Mouse (Mus musculus) kidney, adult 11 months (tissue): ENCODE measurements at regions not wholly inside any gene's neighbourhood (a gene's known extent, or its start where the extent isn't known, plus 50 kb on each side); places are given as distances from the start of the nearest gene placed in this dataset.

Experiments
- DNase-seq: peaks from one replicate; pipeline ENCODE4 v3.0.0; 2022

DNA sequence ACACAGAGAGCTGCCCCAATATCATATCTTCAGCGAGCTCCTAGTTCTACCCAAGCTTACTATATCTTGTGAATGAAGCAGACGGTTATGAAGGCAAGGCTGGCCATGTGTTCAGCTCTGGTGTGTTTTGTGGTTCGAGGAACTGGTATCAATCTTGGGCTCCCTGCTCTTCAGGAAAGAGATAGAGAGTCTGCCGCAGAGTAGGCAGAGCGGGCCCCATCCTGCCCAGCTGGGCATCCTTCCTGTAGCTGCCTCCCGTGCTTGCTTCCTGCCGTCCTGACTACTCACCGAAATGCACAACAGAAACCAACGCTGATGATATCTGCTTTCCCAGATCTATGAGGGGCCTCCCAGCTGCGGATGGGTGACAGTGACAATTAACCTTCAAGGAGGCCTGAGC, 60.3 kb downstream of the Snrpe start:
- no peak for DNase-seq

DNA sequence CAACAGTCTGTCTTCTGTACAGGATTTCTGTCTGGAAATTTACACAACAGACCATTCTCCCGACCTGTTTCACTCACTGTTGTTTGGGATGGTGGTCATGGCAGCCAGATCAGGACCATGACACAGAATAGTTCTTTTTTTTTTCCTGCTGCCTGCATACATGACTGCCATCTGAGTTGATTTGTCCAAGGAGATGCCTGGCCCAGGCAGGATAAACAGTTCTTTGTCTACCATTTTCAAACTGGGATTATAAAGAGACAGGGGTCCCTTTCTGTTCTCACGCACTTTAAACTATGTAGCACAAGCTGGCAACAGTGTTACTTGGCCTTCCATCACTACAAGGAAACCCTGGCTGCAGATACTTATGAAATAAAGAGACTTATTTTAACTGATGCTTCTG, 61.1 kb downstream of the Snrpe start:
- DNase-seq = no peak

DNA sequence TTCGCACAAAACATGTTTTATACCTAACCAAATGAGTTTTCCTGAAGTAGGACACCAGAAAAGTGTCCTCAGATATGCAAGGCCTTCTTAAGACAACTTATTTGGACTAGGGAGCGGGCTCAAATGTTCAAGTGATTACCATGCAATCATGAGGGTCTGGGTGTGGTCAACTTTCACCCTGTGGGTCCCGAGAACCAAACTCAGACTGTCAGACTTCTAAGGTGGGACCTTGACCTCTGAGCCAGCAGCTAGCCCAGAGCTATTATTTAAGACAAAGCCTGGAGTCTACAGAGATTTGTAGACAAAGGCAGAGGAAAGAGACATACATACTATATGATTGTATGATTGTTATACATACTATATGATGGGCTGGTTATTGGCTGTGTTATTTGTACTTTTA, 62.5 kb downstream of the Snrpe start:
- DNase-seq = no peak

DNA sequence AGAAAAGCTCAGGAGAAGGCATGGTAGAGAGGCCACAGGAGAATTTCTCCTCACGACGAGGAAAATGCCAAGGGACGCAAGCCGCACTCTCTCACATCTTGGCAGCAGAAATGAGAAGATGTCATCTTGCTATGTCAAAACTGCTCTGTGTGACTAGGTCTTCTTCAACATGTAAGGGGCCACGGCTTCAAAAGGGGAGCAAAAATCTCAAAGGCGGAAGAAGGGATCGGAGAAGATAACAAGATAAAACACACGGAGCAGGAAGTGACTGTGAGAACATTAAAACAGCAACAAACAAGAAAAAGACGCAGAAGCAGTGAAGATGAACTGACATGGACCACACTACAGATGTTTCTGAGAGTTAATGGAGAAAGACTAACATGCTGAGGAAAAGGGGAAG, 65.1 kb downstream of the Snrpe start:
- DNase-seq = no peak

DNA sequence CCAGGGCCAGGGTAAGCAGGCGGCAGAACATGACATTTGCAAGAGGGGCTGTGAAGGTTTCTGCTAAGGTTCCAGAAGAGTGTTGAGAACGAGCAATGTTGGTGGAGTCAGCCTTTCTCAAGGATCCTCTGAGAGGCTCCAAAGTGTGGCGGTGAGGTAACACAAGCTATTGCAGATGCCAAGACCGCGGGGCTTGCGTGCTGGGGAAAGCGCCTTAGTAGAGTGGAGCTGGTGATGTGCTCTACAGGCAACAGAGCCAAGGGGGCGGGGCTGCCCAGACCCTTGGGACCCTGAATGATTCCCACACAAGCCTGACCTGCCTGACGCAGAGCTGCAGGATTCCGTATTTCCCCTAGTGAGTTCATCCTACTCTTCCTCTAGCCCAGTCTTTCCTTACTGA, 66.3 kb downstream of the Snrpe start:
- no peak for DNase-seq

DNA sequence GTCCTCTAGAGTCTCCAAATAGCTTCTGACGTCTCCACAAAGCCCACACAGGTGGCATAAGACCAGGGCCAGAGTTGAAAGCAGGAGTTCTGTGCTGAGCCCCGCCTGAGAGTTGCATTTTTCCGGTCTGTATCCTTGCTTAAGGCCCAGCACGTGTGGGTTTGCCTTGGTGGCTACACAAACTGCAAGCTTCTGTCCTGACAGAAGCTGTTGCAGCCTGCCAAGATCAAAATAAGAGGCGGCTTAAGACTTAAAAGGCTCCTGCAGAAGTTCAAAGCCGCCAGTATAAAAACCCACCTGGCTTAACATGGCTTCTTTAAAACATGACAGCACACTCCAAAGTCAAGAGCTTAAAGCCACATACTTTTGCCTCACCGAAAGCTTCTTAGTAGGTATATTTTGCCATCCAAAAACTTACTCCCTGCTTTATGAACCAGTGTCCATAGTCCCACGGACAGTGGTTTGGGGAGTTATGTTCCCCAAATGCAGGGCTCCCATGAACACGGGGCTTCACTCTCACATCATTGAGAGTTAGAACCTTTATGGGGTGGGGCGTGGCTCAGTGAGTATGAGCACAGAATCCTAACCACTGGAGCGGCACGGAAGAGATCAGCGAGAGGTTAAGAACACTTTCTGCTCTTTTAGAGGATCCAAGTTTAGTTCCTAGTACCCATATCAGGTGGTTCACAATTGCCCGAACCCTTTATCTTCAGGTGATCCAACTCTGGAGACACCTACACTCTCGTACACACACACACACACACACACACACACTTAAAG, 67.9 kb downstream of the Snrpe start:
- DNase-seq = no peak

DNA sequence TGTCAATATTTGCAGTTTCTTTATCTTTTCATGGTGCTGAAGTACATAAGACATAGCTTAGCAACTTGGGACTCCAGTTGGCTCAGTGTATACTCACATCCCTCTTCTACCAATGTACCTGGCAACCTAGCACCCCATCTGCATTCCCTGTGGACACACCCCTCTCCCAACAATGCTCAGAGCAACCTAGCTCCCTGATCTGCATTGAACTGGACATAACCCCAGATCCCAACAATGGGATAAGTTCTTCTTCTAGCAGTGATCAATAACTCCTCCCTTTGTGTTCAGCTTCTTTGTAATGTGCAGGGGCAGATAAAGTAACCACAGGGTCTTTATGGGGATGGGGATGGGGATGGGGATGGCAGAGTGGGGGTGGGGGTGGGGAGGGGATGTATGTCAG, 79.4 kb downstream of the Snrpe start:
- no peak for DNase-seq

DNA sequence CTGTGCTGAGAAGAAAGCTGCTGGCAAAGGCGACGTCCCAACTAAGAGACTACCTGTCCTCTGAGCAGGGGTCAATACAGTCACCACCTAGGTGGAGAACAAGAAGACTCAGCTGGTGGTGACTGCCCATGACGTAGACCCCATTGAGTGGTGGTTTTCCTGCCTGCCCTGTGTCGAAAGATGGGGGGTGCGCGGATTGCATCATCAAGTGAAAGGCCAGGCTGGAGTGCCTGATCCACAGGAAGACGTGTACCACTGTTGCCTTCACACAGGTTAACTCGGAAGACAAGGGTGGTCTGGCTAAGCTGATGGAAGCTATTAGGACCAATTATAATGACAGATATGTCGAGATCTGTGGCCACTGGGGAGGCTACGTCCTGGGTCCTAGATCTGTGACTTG, 80.3 kb downstream of the Snrpe start:
- DNase-seq = no peak

DNA sequence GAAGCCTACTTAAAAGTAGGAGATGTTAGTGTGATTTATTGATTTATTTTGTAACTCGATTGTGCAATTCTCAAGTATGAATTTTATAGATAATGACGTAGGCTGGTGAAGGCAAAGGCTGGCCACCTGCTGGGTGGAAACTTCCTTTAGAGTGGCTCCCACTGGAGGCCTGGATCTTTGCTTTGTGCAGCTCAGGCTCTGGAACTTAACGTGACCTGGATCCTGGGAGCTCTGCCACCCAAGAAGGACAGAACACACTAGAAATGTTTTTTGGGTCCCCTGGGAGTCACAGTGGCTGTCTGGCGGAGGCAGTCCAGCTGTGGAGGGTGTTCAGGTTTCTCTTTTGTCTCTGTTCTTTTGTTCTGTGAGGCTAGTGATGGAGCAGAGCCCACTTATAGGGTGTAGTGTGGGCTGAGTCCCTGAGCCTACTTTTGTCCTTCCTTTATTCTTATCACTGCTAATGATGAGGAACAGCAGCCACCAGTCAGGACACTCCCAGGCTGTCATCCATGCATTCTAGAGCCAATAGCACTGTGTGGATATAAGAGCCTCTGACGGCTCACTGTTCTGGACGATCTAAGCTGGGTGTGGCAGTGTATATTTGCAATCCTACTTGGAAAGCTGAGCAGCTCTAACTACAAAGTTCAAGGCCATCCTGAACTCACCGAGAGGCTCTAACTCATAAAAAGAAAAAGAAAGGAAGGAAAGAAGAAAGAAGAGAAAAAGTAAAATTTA, 82.3 kb downstream of the Snrpe start:
- DNase-seq = no peak

DNA sequence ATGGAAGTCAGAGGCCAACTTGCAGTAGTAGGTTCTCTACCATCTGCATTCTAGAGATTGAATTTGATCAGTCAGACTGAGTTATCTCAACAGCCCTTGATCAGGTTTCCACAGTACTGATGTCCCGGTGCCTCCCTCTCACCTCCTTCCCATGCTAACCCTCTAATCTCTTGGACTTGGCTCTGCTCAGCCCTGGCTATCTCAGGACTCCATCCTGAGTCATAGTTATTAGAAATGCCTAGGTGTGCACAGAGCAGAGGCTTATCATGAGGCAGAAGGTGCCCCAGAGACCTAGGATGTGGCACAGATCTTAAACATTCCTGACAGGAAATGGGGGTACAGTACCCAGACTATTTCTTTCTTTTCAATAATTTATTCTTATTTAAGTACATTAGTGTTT, 87.3 kb downstream of the Snrpe start:
- DNase-seq = no peak

DNA sequence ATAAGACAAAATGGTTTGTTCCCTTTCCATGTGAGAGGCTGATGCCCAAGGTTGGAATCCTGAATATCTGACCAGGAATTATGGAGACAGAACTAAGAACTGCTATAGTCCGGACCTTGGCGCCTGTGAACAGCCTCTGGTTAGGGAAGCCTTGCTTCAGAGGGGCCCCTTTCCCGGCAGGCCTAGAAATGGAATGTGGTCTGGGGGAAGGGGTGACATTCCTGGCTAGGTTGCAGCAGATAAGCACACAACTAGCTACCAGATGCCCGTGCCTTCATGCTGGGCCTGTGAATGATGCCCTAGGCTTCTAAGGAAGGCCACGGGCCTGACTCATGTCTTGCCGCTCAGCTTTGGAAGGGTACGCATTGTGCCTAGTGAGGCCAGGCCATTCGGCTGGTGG, 89.4 kb downstream of the Snrpe start:
- no peak for DNase-seq

DNA sequence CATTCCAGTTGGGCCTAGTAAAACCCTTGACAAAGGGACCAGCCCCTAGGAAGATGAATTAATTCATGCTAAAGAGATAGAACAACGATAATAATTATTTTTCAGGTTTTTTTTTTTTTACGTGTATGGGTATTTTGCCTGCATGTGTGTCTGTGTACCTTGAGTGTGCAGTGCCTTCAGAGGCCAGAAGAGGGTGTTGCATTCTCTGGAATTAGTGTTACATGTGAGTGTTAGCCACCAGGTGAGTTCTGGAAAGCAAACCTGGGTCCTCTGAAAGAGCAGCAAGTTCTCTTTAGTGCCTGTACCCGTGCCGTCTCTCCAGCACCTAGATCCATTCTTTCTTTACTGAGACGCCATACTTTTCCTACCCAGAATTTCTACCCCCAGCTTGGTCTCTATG, 92.8 kb upstream of the Sox13 start:
- DNase-seq = no peak

DNA sequence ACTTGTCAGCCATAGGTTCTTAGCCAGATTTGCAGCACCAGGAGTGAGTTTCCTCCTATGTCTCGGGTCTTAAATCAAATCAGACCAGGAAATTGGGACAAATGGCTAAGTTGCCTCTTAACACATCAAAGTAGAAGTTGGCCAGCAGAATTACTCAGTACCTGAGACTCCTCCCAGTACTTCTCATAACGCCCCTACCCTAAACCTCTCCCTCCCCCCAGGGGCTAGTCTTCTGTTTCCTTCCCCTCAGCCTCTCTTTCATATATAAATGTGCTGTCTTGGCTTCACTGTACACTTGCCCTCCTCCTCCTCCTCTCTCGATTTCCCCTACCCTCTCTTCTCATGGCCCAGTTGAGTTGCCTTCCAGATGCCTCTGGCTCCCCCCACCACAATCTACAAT, 79.9 kb upstream of the Sox13 start:
- DNase-seq = no peak

DNA sequence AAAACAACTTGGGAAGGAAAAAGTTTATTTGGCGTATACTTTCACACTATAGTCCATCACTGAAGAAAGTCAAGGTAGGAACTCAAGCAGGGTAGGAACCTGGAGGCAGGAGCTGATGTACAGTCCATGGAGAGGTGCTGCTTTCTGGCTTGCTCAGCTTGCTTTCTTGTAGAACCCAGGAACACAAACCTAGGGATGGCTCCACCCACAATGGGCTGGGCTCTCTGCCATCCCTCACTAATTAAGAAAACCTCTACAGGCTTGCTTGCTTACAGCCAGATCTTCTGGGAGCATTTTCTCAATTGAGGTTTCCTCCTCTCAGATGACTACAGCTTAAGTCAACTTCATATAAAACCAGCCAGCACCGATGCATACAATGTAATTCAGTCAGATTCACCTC, 79.2 kb upstream of the Sox13 start:
- no peak for DNase-seq

DNA sequence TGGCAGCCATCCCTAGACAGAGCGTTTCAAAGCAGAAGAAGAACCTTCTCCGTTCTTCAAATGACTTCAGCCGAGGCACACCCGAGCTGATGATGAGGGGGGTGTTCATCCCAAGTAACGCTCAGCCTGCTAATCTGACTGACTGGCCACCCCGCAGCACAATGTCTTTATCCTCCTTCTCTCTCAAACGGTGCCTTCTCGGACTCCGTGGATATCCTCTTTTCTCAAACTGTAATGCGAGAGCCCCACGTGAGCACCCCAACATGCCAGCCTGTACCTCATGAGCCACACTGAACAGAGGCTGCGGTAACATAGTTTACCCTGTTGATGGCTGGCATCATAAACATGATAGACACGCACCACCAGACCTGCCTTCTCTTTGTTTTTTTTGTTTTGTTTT, 76.8 kb upstream of the Sox13 start:
- DNase-seq = no peak

DNA sequence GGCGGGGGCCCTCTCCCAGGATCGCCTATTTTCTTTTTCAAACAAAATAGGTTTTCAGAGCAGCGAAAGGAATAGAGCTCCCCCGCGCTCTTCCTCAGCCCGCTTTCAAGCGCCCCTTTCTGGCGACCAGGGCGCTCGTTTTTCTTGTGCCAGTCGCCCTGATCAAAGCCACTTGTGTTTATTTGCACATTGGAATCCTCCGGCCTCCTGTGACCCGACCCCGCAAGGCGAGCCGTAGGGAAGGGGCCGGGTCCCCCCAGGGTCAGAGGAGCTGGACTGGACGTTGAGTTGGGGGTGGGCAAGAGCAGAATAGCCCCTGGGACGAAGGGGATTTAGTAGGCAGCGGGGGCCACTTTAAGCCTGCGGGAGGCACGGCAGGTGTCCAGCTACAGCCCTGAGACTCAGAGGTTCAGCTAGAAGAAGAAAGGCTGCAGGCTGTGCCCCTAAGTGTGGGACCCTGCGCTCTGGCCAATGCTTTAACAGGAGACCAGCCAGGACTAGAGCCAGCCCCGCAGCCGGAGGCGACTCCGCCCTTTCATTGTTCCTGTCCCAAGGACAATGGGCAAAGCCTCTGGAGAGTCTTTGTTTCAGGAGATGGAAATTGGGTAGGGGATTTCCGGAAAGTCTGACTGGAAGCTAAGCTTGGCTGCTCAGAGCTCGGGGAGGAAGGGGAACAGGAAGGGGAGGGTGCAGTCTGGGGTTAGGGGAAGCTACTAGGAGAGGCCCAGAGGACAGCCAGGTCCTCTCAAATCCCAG, 69.0 kb upstream of the Sox13 start:
- DNase-seq = peak; percentile 64

DNA sequence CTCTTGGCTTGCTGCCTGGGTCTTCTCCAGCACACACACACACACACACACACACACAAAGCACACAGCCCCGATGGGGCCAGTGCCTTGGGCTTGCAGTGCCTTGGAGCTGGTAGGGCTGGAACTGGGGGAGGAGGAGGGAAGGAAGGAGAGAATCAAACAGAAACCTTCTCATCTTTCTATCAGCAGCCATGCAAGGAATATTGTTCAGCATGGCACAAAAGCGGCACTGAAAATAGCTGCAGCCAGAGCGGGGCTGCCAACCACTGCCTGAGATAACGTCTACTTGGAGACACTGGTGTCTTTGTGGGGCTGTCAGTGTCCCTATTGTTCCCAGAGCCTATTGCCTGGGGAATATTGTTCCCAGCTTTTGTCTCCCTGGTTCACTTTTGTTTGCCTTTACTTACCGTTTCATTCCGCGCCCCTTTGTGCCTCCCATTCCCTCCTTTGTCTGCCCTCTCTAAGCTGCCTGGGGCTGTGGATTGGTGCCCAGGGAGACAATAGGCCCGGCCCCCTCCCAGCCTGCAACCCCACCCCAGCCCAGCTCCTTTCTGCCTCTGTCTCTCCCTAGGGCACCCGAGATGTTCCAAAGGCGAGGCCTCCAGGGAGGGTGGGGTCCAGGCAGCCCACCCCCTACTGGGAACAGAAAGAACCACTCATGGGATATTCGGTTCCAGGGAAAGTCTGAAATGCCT, 68.3 kb upstream of the Sox13 start:
- no peak for DNase-seq

DNA sequence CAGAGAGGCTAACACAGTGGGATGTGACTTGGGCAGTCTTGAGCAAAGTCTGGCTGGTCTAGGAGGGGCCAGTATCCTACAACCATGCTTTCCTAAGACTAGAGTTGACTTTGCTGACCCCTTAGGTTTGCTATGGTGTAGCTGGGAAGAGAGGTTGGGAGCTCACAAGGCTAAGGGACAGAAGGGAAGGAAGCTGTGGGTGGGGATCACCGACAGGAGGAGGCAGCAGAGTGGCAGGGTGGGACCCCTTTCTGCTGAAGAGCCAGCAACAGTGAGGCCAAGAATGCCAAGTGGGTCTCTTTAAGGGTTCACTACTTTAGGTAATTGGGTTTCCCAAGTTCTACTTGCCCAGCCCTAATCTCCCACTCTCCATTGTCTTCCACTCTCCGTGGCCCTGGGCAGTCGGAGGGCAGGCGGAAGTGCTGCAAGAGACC, 67.7 kb upstream of the Sox13 start:
- no peak for DNase-seq

DNA sequence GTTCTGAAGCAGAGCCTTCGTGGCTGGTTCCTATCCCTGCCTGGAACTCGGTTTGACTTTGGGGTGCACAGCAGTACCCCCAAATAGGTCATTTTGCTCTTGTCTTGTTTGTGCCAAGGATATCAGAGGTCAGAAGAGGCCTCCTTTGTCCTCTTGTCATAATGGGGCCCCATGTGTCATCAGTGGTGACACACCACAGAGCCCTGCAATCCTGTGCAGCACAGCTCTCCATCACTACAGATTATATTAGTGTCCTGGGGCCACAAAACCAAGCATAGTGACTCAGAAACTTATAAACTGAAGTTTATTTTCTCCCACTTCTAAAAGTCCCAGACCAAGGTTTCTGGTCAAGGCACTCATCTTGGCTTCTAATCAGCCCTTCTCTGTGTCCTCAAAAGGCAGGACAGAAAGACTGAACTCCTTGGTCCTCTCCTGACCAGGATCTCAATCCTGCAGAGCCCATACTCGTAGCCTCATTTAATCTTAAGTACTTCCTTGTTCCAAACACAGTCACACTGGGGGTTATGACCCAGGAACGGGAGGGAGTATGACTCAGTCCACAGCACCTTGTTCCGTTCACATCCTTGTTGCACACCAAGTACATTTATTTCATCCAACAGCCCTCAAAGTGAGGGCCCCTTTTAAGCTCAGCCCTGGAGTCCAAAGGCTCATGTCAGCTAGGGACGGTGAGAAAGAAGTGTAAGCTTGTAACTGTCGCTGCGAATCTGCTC, 63.2 kb upstream of the Sox13 start:
- no peak for DNase-seq

DNA sequence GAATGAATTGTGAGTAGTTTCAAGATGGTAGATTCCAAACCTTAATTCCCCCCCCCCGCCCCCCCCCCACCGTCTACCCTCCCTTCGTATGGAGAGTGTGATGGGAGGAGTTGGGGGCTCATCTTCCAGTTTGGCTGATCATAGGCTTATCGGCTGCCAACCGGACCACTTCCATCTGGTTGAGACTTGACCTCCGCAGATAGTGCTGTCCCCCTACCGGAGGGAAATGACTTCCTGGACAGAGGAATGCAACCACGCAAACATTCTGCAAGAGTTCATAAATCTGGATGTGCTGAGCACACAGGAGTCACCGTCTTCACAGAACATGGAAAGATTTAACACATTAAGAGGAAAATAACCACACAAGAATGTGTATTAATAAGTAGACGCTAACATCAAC, 62.2 kb upstream of the Sox13 start:
- no peak for DNase-seq

DNA sequence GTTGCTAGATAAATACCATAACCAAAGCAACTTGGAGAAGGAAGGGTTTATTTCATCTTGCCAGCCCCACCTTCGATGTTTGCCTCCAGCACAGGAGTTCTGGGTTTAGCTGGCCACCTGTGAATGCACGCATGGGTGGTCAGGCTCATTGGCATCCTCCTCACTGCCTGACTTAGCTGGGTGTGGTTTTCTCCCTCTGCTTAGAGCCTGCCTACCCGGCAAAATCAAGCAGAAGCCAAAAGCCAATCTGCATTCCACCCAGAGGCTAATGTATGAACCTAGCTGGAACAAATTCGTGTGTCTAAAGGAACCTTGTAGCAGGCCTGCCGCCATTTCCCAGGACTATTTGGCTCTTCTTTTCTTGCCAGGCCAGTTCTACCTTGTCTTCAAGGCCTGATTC, 58.7 kb upstream of the Sox13 start:
- DNase-seq = peak; percentile 62

DNA sequence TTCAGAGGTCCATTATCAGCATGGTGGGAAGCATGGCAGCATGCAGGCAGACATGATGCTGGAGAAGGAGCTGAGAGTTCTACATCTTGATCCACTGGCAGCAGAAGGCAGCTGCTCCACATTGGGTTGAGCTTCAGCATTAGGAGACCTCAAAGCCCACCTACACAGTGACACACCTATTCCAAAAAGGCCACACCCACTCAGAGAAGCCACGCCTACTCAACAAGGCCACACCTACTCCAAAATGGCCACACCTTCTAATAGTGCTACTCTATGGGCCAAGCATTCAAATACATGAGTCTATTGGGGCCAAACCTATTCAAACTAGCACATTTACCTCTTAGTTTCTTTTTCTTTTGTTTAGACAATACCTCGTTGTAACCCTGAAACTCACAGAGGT, 50.4 kb upstream of the Sox13 start:
- DNase-seq = no peak
